Mouse (Mus musculus) midbrain, embryonic 15.5 days (tissue): ENCODE results near the gene Mocs1. TPM values are rescaled to one million over a fixed set of nuclear protein-coding genes. Genes with fewer than 3 reads are reported as not detected.
"Not testable (repeated sequence)": the region's sequence is repeated elsewhere in the genome, so short reads cannot be mapped to it uniquely, and the experiment has no call there.

ENCODE experiments used
- ATAC-seq: fragments of 200-750 bp; cut with Nextera tagmentation; replicated peaks from 2 replicates; pipeline ENCODE4 v1.8.0; 2017; ENCODE audit warnings: moderate TSS enrichment
- H3K27ac ChIP-seq: fragments of 300-500 bp; sonication (generic); 2 replicates; pipeline ENCODE4 v1.5.1; 2015; ENCODE audit warnings: mild to moderate bottlenecking, inconsistent platforms
- H3K27me3 ChIP-seq: fragments of 300-500 bp; sonication (generic); replicated peaks from 2 replicates; pipeline ENCODE4 v1.6.1; 2015; ENCODE audit warnings: inconsistent platforms
- H3K36me3 ChIP-seq: fragments of 300-500 bp; sonication (generic); replicated peaks from 2 replicates; pipeline ENCODE4 v1.6.1; 2015; ENCODE audit warnings: inconsistent platforms
- H3K4me1 ChIP-seq: fragments of 300-500 bp; sonication (generic); 2 replicates; pipeline ENCODE4 v1.6.1; 2015; ENCODE audit warnings: inconsistent platforms
- H3K4me2 ChIP-seq: fragments of 300-500 bp; sonication (generic); 2 replicates; pipeline ENCODE4 v1.6.1; 2015; ENCODE audit warnings: inconsistent platforms, mild to moderate bottlenecking, moderate library complexity
- H3K4me3 ChIP-seq: fragments of 300-500 bp; sonication (generic); 2 replicates; pipeline ENCODE4 v1.5.1; 2015; ENCODE audit warnings: mild to moderate bottlenecking, inconsistent platforms
- H3K9ac ChIP-seq: fragments of 300-500 bp; sonication (generic); 2 replicates; pipeline ENCODE4 v1.6.1; 2015; ENCODE audit warnings: mild to moderate bottlenecking, inconsistent platforms
- H3K9me3 ChIP-seq: fragments of 300-500 bp; sonication (generic); 2 replicates; pipeline ENCODE4 v1.6.1; 2016; ENCODE audit warnings: inconsistent platforms
- WGBS: fragments of 180-500 bp; shearing (Covaris S2); methylation state at CpG from one replicate; pipeline ENCODE4 v1.1.7; 2015; ENCODE audit warnings: mixed read lengths; 5-methylcytosine and 5-hydroxymethylcytosine counted together
- polyA plus RNA-seq: library from polyadenylated mRNA; unstranded; fragments of >200 nt; fragmentation: Nextera tagmentation; extraction: Ambion mirVana; gene quantifications from 2 replicates; pipeline ENCODE4 v1.2.1, GENCODE M21; 2015

The Mocs1 gene
- polyA plus RNA-seq, 1 experiment from 2014 or later: 5.8 TPM

GRCm38 (mm10) chr17:49435081-49435480 lies 6.9 kb downstream of the Mocs1 start:
- peaks cover 4% of the 10 kb centered on the region; the same call in 1 of the 2 replicates for H3K4me1 ChIP-seq
- 92% methylated on average over 10 of the region's 10 CpGs for WGBS
- no peak overlapping the region for H3K4me3 ChIP-seq
- H3K27me3 ChIP-seq: no peaks in the 10 kb centered on the region
- no peak overlapping the region for H3K27ac ChIP-seq
- no peak overlapping the region for H3K4me2 ChIP-seq
- H3K9me3 ChIP-seq: no peaks in the 10 kb centered on the region
- 0 out of 2 replicates have a peak, but pooled peaks cover 4% of the 10 kb centered on the region for H3K36me3 ChIP-seq
- H3K9ac ChIP-seq: no peak overlapping the region
- no peak for ATAC-seq

GRCm38 (mm10) chr17:49436631-49437030 lies 8.5 kb downstream of the Mocs1 start:
- Histone ChIP-seq H3K36me3 (0 out of 2 replicates have a peak, but pooled peaks cover 4% of the 10 kb centered on the region), H3K9ac (no peak overlapping the region), H3K4me3 (no peak overlapping the region), H3K27me3 (no peaks in the 10 kb centered on the region), H3K4me2 (no peak overlapping the region), H3K9me3 (no peaks in the 10 kb centered on the region), H3K27ac (no peak overlapping the region), H3K4me1 (no peaks in the 10 kb centered on the region)
- no peak for ATAC-seq
- WGBS: 85% methylated on average over 6 of the region's 6 CpGs

- H3K27me3 ChIP-seq, H3K36me3 ChIP-seq, ATAC-seq, H3K27ac ChIP-seq, H3K4me2 ChIP-seq, H3K9ac ChIP-seq, H3K4me1 ChIP-seq, H3K9me3 ChIP-seq, H3K4me3 ChIP-seq: not testable (repeated sequence)
These were observed 9.1 kb downstream of the Mocs1 start for GRCm38 (mm10) chr17:49437306-49437705.

GRCm38 (mm10) chr17:49438822-49439574 lies 10.8 kb downstream of the Mocs1 start:
- no peaks in the 10 kb centered on the region for H3K27me3 ChIP-seq
- 0 out of 2 replicates have a peak, but pooled peaks cover 4% of the 10 kb centered on the region for H3K36me3 ChIP-seq
- 84% methylated on average over 12 of the region's 12 CpGs for WGBS
- H3K4me2 ChIP-seq: no peak overlapping the region
- no peak overlapping the region for H3K27ac ChIP-seq
- H3K9ac ChIP-seq: no peak overlapping the region
- no peak for ATAC-seq
- no peaks in the 10 kb centered on the region for H3K4me1 ChIP-seq
- no peaks in the 10 kb centered on the region for H3K9me3 ChIP-seq
- H3K4me3 ChIP-seq: no peak overlapping the region

- Histone ChIP-seq H3K27me3 (no peaks in the 10 kb centered on the region), H3K4me1 (no peaks in the 10 kb centered on the region), H3K4me2 (no peak overlapping the region), H3K36me3 (0 out of 2 replicates have a peak, but pooled peaks cover 4% of the 10 kb centered on the region), H3K4me3 (no peak overlapping the region), H3K9ac (no peak overlapping the region), H3K27ac (no peak overlapping the region), H3K9me3 (no peaks in the 10 kb centered on the region)
- WGBS: 91% methylated on average over 4 of the region's 4 CpGs
- no peak for ATAC-seq
These were observed 11.5 kb downstream of the Mocs1 start for GRCm38 (mm10) chr17:49439706-49440105.

- Histone ChIP-seq H3K4me2 (no peak overlapping the region), H3K27ac (no peak overlapping the region), H3K9me3 (no peaks in the 10 kb centered on the region), H3K4me3 (no peak overlapping the region), H3K27me3 (no peaks in the 10 kb centered on the region), H3K36me3 (no peaks in the 10 kb centered on the region), H3K4me1 (no peaks in the 10 kb centered on the region), H3K9ac (no peak overlapping the region)
- ATAC-seq: no peak
- WGBS: 88% methylated on average over 14 of the region's 14 CpGs
These were observed 12.4 kb downstream of the Mocs1 start for GRCm38 (mm10) chr17:49440331-49441130.

- not testable (repeated sequence) for H3K27ac ChIP-seq, H3K36me3 ChIP-seq, H3K4me3 ChIP-seq, H3K4me1 ChIP-seq, H3K4me2 ChIP-seq, H3K9me3 ChIP-seq, H3K9ac ChIP-seq, ATAC-seq, H3K27me3 ChIP-seq
- WGBS: 91% methylated on average over 3 of the region's 3 CpGs
These were observed 14.7 kb downstream of the Mocs1 start for GRCm38 (mm10) chr17:49442841-49443240.

GRCm38 (mm10) chr17:49448570-49449229 lies 20.5 kb downstream of the Mocs1 start:
- Histone ChIP-seq H3K4me1 (no peaks in the 10 kb centered on the region), H3K27me3 (no peaks in the 10 kb centered on the region), H3K27ac (no peak overlapping the region), H3K9me3 (no peaks in the 10 kb centered on the region), H3K9ac (no peak overlapping the region), H3K36me3 (no peaks in the 10 kb centered on the region; the same call in 1 of the 2 replicates), H3K4me3 (no peak overlapping the region), H3K4me2 (no peak overlapping the region)
- ATAC-seq: no peak
- WGBS: 75% methylated on average over 9 of the region's 9 CpGs

GRCm38 (mm10) chr17:49449230-49449608 lies 21.1 kb downstream of the Mocs1 start:
- no peak overlapping the region for H3K27ac ChIP-seq
- 85% methylated on average over 8 of the region's 8 CpGs for WGBS

GRCm38 (mm10) chr17:49450922-49451321 lies 22.8 kb downstream of the Mocs1 start:
- Histone ChIP-seq H3K27me3 (no peaks in the 10 kb centered on the region), H3K4me1 (no peaks in the 10 kb centered on the region), H3K36me3 (no peaks in the 10 kb centered on the region; the same call in 1 of the 2 replicates), H3K9ac (no peak overlapping the region), H3K4me2 (no peak overlapping the region), H3K9me3 (no peaks in the 10 kb centered on the region), H3K4me3 (no peak overlapping the region), H3K27ac (no peak overlapping the region)
- 86% methylated on average over 6 of the region's 6 CpGs for WGBS
- no peak for ATAC-seq

More at GRCm38 (mm10) chr17:49449230-49449608, 21.1 kb downstream of the Mocs1 start:
- ATAC-seq: no peak
- Histone ChIP-seq H3K27me3 (no peaks in the 10 kb centered on the region), H3K9ac (no peak overlapping the region), H3K4me2 (no peak overlapping the region), H3K4me1 (no peaks in the 10 kb centered on the region), H3K9me3 (no peaks in the 10 kb centered on the region), H3K4me3 (no peak overlapping the region), H3K36me3 (no peaks in the 10 kb centered on the region; the same call in 1 of the 2 replicates)

GRCm38 (mm10) chr17:49456334-49456733 lies 28.2 kb downstream of the Mocs1 start:
- H3K36me3 ChIP-seq: no peaks in the 10 kb centered on the region
- H3K27ac ChIP-seq: no peak overlapping the region
- 75% methylated on average over 4 of the region's 4 CpGs for WGBS
- no peak overlapping the region for H3K4me2 ChIP-seq
- no peaks in the 10 kb centered on the region for H3K9me3 ChIP-seq
- H3K4me3 ChIP-seq: no peak overlapping the region
- H3K4me1 ChIP-seq: no peaks in the 10 kb centered on the region
- no peak overlapping the region for H3K9ac ChIP-seq
- no peak for ATAC-seq
- no peaks in the 10 kb centered on the region for H3K27me3 ChIP-seq

- 87% methylated on average over 3 of the region's 3 CpGs for WGBS
- H3K36me3 ChIP-seq: no peaks in the 10 kb centered on the region
- no peaks in the 10 kb centered on the region for H3K9me3 ChIP-seq
- H3K4me1 ChIP-seq: no peaks in the 10 kb centered on the region
- H3K4me3 ChIP-seq: no peak overlapping the region
- H3K27me3 ChIP-seq: no peaks in the 10 kb centered on the region
- H3K9ac ChIP-seq: no peak overlapping the region
- ATAC-seq: no peak
- no peak overlapping the region for H3K27ac ChIP-seq
- no peak overlapping the region for H3K4me2 ChIP-seq
These were observed 29.7 kb downstream of the Mocs1 start for GRCm38 (mm10) chr17:49457833-49458232.
